Mouse (Mus musculus) liver, adult 2 months (tissue): ENCODE data around the gene Keg1. TPM values are rescaled to one million over a fixed set of nuclear protein-coding genes. Genes with fewer than 3 reads are reported as not detected.
A peak's percentile ranks its signal among the peaks of the same experiment; 100 is the strongest.
"Not testable (repeated sequence)": the region's sequence is repeated elsewhere in the genome, so short reads cannot be mapped to it uniquely, and the experiment has no call there.

Source experiments
- DNase-seq: peaks from one replicate; pipeline ENCODE4 v3.0.0-alpha.2; 2011; ENCODE audit warnings: low read depth, low spot score; ENCODE audit errors: extremely low read depth
- H3K27ac ChIP-seq: fragments of 200-500 bp; replicated peaks from 2 replicates; pipeline ENCODE4 v1.5.1; 2012; ENCODE audit warnings: low read depth, mild to moderate bottlenecking, control low read depth, inconsistent platforms, low read length; ENCODE audit not compliant: insufficient read depth
- H3K27me3 ChIP-seq: fragments of 200-500 bp; 2 replicates; pipeline ENCODE4 v1.6.1; 2012; ENCODE audit warnings: mild to moderate bottlenecking, moderate library complexity, low read length, inconsistent platforms; ENCODE audit not compliant: control insufficient read depth, insufficient read depth
- H3K36me3 ChIP-seq: fragments of 200-500 bp; 2 replicates; pipeline ENCODE4 v1.6.1; 2012; ENCODE audit warnings: low read length, inconsistent platforms; ENCODE audit not compliant: control insufficient read depth, insufficient read depth
- H3K4me1 ChIP-seq: fragments of 200-500 bp; 2 replicates; pipeline ENCODE4 v1.6.1; 2011; ENCODE audit warnings: low read length; ENCODE audit not compliant: control insufficient read depth, insufficient read depth
- H3K4me3 ChIP-seq: fragments of 200-500 bp; 2 replicates; pipeline ENCODE4 v1.5.1; 2011; ENCODE audit warnings: low read depth, mild to moderate bottlenecking, control low read depth, low read length, moderate library complexity; ENCODE audit not compliant: insufficient read depth
- H3K79me2 ChIP-seq: fragments of 200-500 bp; 2 replicates; pipeline ENCODE4 v1.6.1; 2012; ENCODE audit warnings: inconsistent platforms, mild to moderate bottlenecking, low read length, moderate library complexity; ENCODE audit not compliant: control insufficient read depth, insufficient read depth
- H3K9ac ChIP-seq: fragments of 200-500 bp; 2 replicates; pipeline ENCODE4 v1.6.1; 2012; ENCODE audit warnings: low read depth, mild to moderate bottlenecking, control low read depth, inconsistent platforms, low read length
- CTCF ChIP-seq: fragments of 200-500 bp; IDR thresholded peaks from 2 replicates; pipeline ENCODE4 v1.5.1; 2011; ENCODE audit warnings: low read depth, low read length, control low read depth
- POLR2A ChIP-seq: fragments of 200-500 bp; IDR thresholded peaks from 2 replicates; pipeline ENCODE4 v1.6.1; 2011; ENCODE audit warnings: low read length, control low read depth; ENCODE audit not compliant: insufficient read depth; ENCODE audit errors: extremely low read depth
- WGBS: fragments of 180-500 bp; shearing (Covaris S2); methylation state at CpG from one replicate; pipeline ENCODE4 v1.1.7; 2018; 5-methylcytosine and 5-hydroxymethylcytosine counted together
- polyA plus RNA-seq: library from polyadenylated mRNA; depleted of rRNA; stranded (reverse); fragments of >200 nt; gene quantifications from 2 replicates; pipeline ENCODE4 v1.2.3, GENCODE M21; 2012; rRNA removed
- total RNA-seq: library from RNA; depleted of rRNA; stranded (reverse); fragments of >200 nt; gene quantifications from 2 replicates; pipeline ENCODE4 v1.2.3, GENCODE M21; 2014; rRNA removed

Gene Keg1
- total RNA-seq = 146 and 154 TPM in 2 replicates
- polyA plus RNA-seq = 67.6 and 93.4 TPM in 2 replicates

DNA sequence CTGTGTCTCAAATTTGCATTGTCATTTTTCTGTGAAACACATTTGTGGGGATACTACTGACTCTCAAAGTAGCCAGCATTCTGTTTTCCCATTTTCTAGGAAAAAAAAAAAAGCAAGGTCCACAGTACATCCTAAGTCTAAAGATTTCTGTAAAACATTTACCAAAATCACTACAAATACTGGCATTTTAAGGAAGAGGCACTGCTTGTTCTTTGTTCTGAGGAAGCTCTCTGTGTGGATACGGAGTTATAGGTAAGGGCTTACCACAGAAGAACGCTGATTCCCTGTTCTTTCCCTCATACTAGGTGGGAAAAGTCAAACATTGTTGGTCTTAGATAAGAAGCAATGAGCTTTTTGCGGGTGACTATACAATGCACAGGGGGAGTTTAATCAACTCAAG is at the start of gene Keg1:
TSS of gene Keg1 (plus strand) at position 197 of the 400 bp plus-strand sequence.
- H3K9ac ChIP-seq = peak within 1 kb of the TSS; percentile 70; the same call in 1 of the 2 replicates
- H3K4me3 ChIP-seq = peak within 1 kb of the TSS; percentile 67
- no peaks in the 10 kb centered on the region; the same call in 1 of the 2 replicates for H3K79me2 ChIP-seq
- 16% methylated on average over 3 of the region's 3 CpGs for WGBS
- H3K36me3 ChIP-seq = peaks cover 3% of the 10 kb centered on the region; the same call in 1 of the 2 replicates
- H3K27me3 ChIP-seq = no peaks in the 10 kb centered on the region
- DNase-seq = peak; percentile 93
- TF ChIP-seq CTCF (no peak), POLR2A (no peak)
- H3K4me1 ChIP-seq = peaks cover 15% of the 10 kb centered on the region; the same call in 1 of the 2 replicates
- peak within 1 kb of the TSS; percentile 80 for H3K27ac ChIP-seq

DNA sequence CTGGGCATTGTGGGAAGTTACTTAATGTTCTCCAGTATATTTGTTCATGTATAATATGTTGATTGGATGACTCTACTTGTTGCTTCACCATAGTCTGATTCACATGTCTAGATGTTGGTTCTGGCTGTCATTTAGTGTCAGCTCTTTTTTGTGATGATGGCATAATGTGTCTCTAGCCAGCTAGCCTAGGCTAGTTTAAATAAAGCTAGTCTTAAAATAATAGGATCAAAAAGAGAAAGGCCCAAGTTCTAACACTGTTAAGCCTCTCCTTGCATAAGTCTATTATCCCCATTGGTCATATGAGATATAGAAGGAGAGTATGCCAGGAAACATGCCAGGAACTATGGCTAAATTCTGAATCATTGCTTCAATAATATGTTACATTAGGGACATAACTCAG is 46.1 kb upstream of the Keg1 start:
- H3K27ac ChIP-seq = no peak overlapping the region
- no peaks in the 10 kb centered on the region for H3K27me3 ChIP-seq
- H3K79me2 ChIP-seq = no peaks in the 10 kb centered on the region
- TF ChIP-seq CTCF (no peak), POLR2A (no peak)
- peaks cover 1% of the 10 kb centered on the region; the same call in 1 of the 2 replicates for H3K4me1 ChIP-seq
- peaks cover 68% of the 10 kb centered on the region for H3K36me3 ChIP-seq
- DNase-seq = no peak
- no peak overlapping the region for H3K4me3 ChIP-seq
- H3K9ac ChIP-seq = no peak overlapping the region

DNA sequence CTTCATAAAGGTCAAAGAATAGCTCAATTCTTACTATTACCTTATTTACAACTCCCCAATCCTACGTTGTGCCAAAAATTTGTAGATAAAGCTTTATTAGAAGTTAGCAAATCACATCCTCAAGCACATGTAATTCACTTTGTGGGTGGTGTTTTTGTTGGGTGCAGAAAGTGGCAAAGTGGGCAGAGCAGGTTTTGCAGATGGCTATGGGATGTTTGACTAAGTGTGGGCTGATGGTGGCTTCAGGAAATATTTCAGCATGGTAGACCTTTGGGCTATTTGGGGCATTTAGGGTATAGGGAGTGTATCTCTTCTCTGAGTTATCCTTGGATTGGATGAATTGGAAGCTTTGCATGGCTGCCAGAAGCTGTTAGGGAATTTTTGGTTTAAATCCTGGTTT is 29.4 kb upstream of the Keg1 start:
- Histone ChIP-seq H3K9ac (no peak overlapping the region), H3K4me1 (peaks cover 7% of the 10 kb centered on the region; the same call in 1 of the 2 replicates), H3K27me3 (no peaks in the 10 kb centered on the region), H3K4me3 (no peak overlapping the region), H3K27ac (no peak overlapping the region), H3K36me3 (no peaks in the 10 kb centered on the region), H3K79me2 (no peaks in the 10 kb centered on the region)
- WGBS = 79% methylated on average over 1 of the region's 1 CpGs
- DNase-seq = no peak
- TF ChIP-seq CTCF (no peak), POLR2A (no peak)

DNA sequence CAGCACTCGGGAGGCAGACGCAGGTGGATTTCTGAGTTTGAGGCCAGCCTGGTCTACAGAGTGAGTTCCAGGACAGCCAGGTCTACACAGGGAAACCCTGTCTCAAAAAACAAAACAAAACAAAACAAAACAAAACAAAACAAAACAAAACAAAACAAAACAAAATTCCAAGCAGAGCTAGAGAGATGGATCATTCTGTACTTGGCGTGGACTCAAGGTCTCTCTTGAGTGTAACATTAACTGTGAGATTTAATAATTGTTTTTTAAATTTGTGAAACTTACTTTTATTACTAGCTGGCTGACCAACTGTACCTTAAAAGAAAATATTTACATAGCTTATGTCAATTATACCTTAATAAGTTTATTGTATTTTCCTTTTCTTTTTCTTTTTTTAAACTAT is 27.0 kb upstream of the Keg1 start:
- not testable (repeated sequence) for DNase-seq, H3K4me3 ChIP-seq, H3K9ac ChIP-seq, H3K79me2 ChIP-seq, H3K36me3 ChIP-seq, H3K27ac ChIP-seq, H3K27me3 ChIP-seq
- peaks cover 11% of the 10 kb centered on the region; the same call in 1 of the 2 replicates for H3K4me1 ChIP-seq
- WGBS = 92% methylated on average over 3 of the region's 3 CpGs

DNA sequence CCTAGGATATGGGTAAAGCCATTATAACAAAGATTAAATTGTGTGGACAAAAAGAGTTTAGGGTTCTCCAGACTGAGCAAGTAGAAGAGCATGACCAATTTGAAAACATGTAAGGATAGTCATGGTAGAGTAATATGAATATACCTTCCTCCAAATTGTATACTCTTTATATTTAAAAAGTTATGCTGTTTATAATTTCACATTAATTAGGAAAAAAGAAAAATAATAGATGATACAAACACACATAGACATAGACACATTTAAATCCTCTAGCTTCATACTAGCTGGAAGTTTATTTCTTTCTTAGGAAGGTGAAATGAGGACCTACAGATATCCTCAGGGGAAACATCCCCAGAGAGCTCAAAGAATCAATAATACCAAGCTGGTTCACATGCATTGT is 25.4 kb upstream of the Keg1 start, which contains the start of gene Olfr1442:
TSS of gene Olfr1442 (plus strand) at position 301 of the 400 bp plus-strand sequence.
- H3K4me3 ChIP-seq = no peak within 1 kb of the TSS
- no peaks in the 10 kb centered on the region for H3K27me3 ChIP-seq
- peak within 1 kb of the TSS; percentile 84 for H3K27ac ChIP-seq
- TF ChIP-seq POLR2A (no peak), CTCF (no peak)
- DNase-seq = no peak
- H3K36me3 ChIP-seq = no peaks in the 10 kb centered on the region
- H3K4me1 ChIP-seq = peaks cover 11% of the 10 kb centered on the region; the same call in 1 of the 2 replicates
- H3K9ac ChIP-seq = no peak within 1 kb of the TSS
- no peaks in the 10 kb centered on the region for H3K79me2 ChIP-seq

DNA sequence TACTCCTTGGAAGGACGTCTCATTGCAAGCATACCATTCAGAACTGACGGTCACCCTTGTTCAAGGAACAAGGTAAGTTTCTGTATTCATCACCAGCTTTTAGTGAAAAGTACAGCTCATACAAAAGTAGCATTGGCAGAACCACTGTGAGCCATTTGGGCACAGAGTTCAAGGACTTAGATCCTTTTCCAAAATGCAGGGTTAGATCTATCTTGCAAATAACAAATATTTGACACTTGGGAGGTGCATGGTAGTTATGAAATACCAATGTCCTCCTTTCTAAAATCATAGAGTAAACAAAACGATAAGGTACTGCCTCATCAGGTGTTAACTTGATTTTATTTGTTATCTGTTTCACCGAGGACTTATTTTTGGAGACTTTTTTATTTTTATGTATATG is 24.5 kb upstream of the Keg1 start:
- 31% methylated on average over 4 of the region's 4 CpGs for WGBS
- TF ChIP-seq CTCF = no peak
- TF ChIP-seq POLR2A = no peak
- DNase-seq = peak; percentile 97
- Histone ChIP-seq H3K9ac (no peak overlapping the region), H3K27ac (peak overlapping the region; percentile 84), H3K4me1 (peaks cover 11% of the 10 kb centered on the region; the same call in 1 of the 2 replicates), H3K4me3 (no peak overlapping the region), H3K79me2 (no peaks in the 10 kb centered on the region), H3K36me3 (no peaks in the 10 kb centered on the region), H3K27me3 (no peaks in the 10 kb centered on the region)
